Mouse (Mus musculus) hindbrain, postnatal 0 days (tissue): Measurements from ENCODE around the gene Ambn. TPM values are rescaled to one million over a fixed set of nuclear protein-coding genes. Genes with fewer than 3 reads are reported as not detected.
A peak's percentile ranks its signal among the peaks of the same experiment; 100 is the strongest.
"Not testable (repeated sequence)": the region's sequence is repeated elsewhere in the genome, so short reads cannot be mapped to it uniquely, and the experiment has no call there.

Experiments used
- ATAC-seq: fragments of 200-750 bp; cut with Nextera tagmentation; 2 replicates; pipeline ENCODE4 v1.8.0; 2017; ENCODE audit warnings: mild to moderate bottlenecking, moderate TSS enrichment, moderate library complexity
- DNase-seq: peaks from one replicate; pipeline ENCODE4 v3.0.0-alpha.2; 2015; ENCODE audit warnings: low spot score
- H3K27ac ChIP-seq: fragments of 300-500 bp; sonication (generic); 2 replicates; pipeline ENCODE4 v1.5.1; 2014; ENCODE audit warnings: mild to moderate bottlenecking
- H3K27me3 ChIP-seq: fragments of 300-500 bp; sonication (generic); 2 replicates; pipeline ENCODE4 v1.6.1; 2014; ENCODE audit warnings: low read length, mixed read lengths; ENCODE audit not compliant: insufficient read depth
- H3K36me3 ChIP-seq: fragments of 300-500 bp; sonication (generic); 2 replicates; pipeline ENCODE4 v1.6.1; 2014; ENCODE audit warnings: low read length, mixed read lengths; ENCODE audit not compliant: insufficient read depth
- H3K4me1 ChIP-seq: fragments of 300-500 bp; sonication (generic); 2 replicates; pipeline ENCODE4 v1.6.1; 2014; ENCODE audit warnings: antibody characterized with exemption, low read length, mixed read lengths; ENCODE audit not compliant: insufficient read depth
- H3K4me2 ChIP-seq: fragments of 300-500 bp; sonication (generic); 2 replicates; pipeline ENCODE4 v1.6.1; 2014; ENCODE audit warnings: low read depth, mild to moderate bottlenecking, low read length, moderate library complexity, mixed read lengths
- H3K4me3 ChIP-seq: fragments of 300-500 bp; sonication (generic); 2 replicates; pipeline ENCODE4 v1.5.1; 2014; ENCODE audit warnings: low read length
- H3K9ac ChIP-seq: fragments of 300-500 bp; sonication (generic); replicated peaks from 2 replicates; pipeline ENCODE4 v1.6.1; 2014; ENCODE audit warnings: mild to moderate bottlenecking, low read length, moderate library complexity, mixed read lengths
- H3K9me3 ChIP-seq: fragments of 300-500 bp; sonication (generic); 2 replicates; pipeline ENCODE4 v1.6.1; 2016; ENCODE audit warnings: low read length, mixed read lengths
- CTCF ChIP-seq: IDR thresholded peaks from 2 replicates; pipeline ENCODE4 v1.5.1; 2016; ENCODE audit warnings: antibody characterized with exemption, control low read depth, low read depth
- WGBS: fragments of 180-500 bp; shearing (Covaris S2); extraction: QIAGEN DNeasy Blood & Tissue Kit; methylation state at CpG from one replicate; pipeline ENCODE4 v1.1.7; 2014; 5-methylcytosine and 5-hydroxymethylcytosine counted together
- polyA plus RNA-seq: library from polyadenylated mRNA; unstranded; fragments of >200 nt; fragmentation: Nextera tagmentation; extraction: Ambion mirVana; gene quantifications from 2 replicates; pipeline ENCODE4 v1.2.1, GENCODE M21; 2015
- total RNA-seq: library from RNA; depleted of rRNA; stranded (reverse); fragments of >200 nt; gene quantifications from 2 replicates; pipeline ENCODE4 v1.2.3, GENCODE M21; 2014; rRNA removed

Ambn gene
- total RNA-seq (not detected in 2 replicates), polyA plus RNA-seq (0.09 TPM in 1 of 2 replicates, not detected in the other)

DNA sequence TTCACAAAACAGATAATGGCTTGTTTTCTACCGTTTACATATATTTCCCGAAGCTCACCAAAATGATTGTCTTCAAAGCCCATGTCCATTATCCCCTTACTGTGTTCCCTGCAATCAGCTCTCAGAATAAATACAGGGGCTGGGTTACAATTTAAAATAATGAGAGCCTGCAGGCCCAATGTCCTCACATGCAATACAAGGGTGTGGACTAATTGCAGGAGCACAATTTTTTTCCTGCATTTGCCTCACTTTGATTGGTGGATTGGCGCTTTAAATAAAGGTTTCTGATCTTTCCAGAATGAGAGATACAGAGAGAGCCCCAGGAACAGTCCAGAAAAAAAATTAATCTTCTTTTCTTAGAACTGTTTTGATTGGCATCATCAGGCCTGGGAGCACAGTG lies at the start of gene Ambn:
Gene Ambn (plus strand): TSS at position 301 of the 400 bp plus-strand sequence.
- H3K4me2 ChIP-seq = no peak within 1 kb of the TSS
- WGBS = 97% methylated on average over 3 of the region's 3 CpGs
- H3K4me3 ChIP-seq = no peak within 1 kb of the TSS
- H3K9me3 ChIP-seq = 0 out of 2 replicates have a peak, but pooled peaks cover 2% of the 10 kb centered on the region
- DNase-seq (no peak), ATAC-seq (no peak)
- H3K27me3 ChIP-seq = no peaks in the 10 kb centered on the region
- TF ChIP-seq CTCF = no peak
- H3K4me1 ChIP-seq = no peaks in the 10 kb centered on the region
- no peak within 1 kb of the TSS for H3K27ac ChIP-seq
- no peak within 1 kb of the TSS for H3K9ac ChIP-seq
- H3K36me3 ChIP-seq = no peaks in the 10 kb centered on the region

- H3K27me3 ChIP-seq = no peaks in the 10 kb centered on the region
- no peak overlapping the region for H3K27ac ChIP-seq
- no peak for DNase-seq
- TF ChIP-seq CTCF = no peak
- H3K4me3 ChIP-seq = no peak overlapping the region
- no peak for ATAC-seq
- no peak overlapping the region for H3K4me2 ChIP-seq
- H3K9me3 ChIP-seq = no peaks in the 10 kb centered on the region
- H3K9ac ChIP-seq = no peak overlapping the region
- no peaks in the 10 kb centered on the region for H3K36me3 ChIP-seq
- 91% methylated on average over 8 of the region's 8 CpGs for WGBS
- H3K4me1 ChIP-seq = no peaks in the 10 kb centered on the region
These were observed 35.3 kb upstream of the Ambn start for GRCm38 (mm10) chr5:88420319-88421065.

DNA sequence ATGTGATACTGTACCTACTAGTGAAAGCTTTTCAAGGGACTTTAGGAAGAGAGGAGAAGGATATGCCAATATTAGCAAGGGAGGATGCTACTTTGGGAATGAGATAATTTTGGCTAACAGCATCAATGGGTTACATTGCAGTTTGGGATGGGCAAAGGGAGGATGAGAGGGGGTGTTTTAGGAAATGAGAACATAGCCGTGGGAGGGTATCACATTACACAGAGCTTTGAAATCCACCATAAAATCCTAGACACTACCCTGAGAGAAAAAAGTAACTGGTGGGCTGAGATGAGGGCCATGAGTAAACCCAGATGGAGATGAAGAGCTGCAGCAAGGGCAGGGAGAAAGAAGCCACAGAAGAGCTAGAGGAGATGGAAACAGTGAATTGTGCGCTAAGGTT lies 30.9 kb upstream of the Ambn start:
- H3K4me2 ChIP-seq, H3K36me3 ChIP-seq, H3K9me3 ChIP-seq, H3K9ac ChIP-seq, H3K4me1 ChIP-seq, H3K27ac ChIP-seq, H3K4me3 ChIP-seq, ATAC-seq, H3K27me3 ChIP-seq, DNase-seq: not testable (repeated sequence)
- WGBS = 74% methylated on average over 2 of the region's 2 CpGs

DNA sequence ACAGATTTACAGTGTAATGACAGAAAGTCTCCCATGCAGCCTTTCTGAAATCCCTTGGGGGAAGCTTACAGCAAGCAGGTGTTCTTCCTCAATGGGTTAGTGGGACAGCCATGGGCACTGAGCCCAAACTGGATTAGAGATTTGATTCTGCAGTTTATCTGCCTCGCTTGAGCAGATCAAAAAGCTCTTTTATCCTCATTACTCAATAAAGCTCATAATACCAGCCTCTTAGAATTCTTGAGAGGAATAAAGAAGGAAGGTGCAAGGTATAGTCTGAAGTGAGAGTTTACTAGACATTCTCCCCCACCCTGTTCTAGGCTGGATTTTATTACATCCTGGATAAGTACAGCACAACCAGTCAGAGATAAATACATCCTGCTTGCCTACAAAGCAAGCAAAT lies 29.0 kb upstream of the Ambn start:
- WGBS = 37% methylated on average over 1 of the region's 1 CpGs
- Histone ChIP-seq H3K9ac (no peak overlapping the region), H3K27me3 (no peaks in the 10 kb centered on the region), H3K4me2 (no peak overlapping the region), H3K9me3 (no peaks in the 10 kb centered on the region), H3K4me1 (no peaks in the 10 kb centered on the region), H3K4me3 (no peak overlapping the region), H3K27ac (no peak overlapping the region), H3K36me3 (no peaks in the 10 kb centered on the region)
- DNase-seq (peak; percentile 27), ATAC-seq (no peak)
- no peak for TF ChIP-seq CTCF

GRCm38 (mm10) chr5:88467471-88467870 lies 11.7 kb downstream of the Ambn start:
- Histone ChIP-seq H3K4me3 (no peak overlapping the region), H3K4me1 (no peaks in the 10 kb centered on the region), H3K4me2 (no peak overlapping the region), H3K27me3 (no peaks in the 10 kb centered on the region), H3K9ac (no peak overlapping the region), H3K36me3 (no peaks in the 10 kb centered on the region), H3K9me3 (no peaks in the 10 kb centered on the region), H3K27ac (no peak overlapping the region)
- WGBS = 89% methylated on average over 2 of the region's 2 CpGs
- TF ChIP-seq CTCF = no peak
- DNase-seq = no peak
- ATAC-seq = no peak

GRCm38 (mm10) chr5:88468807-88469704 lies 13.3 kb downstream of the Ambn start:
- H3K9ac ChIP-seq = no peak overlapping the region
- WGBS = 83% methylated on average over 4 of the region's 4 CpGs
- no peaks in the 10 kb centered on the region for H3K4me1 ChIP-seq
- H3K4me3 ChIP-seq = no peak overlapping the region
- no peaks in the 10 kb centered on the region for H3K27me3 ChIP-seq
- H3K36me3 ChIP-seq = no peaks in the 10 kb centered on the region
- no peak for TF ChIP-seq CTCF
- H3K4me2 ChIP-seq = no peak overlapping the region
- no peaks in the 10 kb centered on the region for H3K9me3 ChIP-seq
- ATAC-seq = no peak
- DNase-seq = no peak
- H3K27ac ChIP-seq = no peak overlapping the region
